9 mouse cellular contexts compared by ENCODE assay signal in genomic region chr4:86189853-86190252, GRCm38 (mm10).
DNase-seq lines count a peak whose midpoint lies in the region; ATAC-seq lines count a peak whose summit lies in the region.
"Had no signal": no experiment of that assay in that cellular context is flagged by ENCODE, and none has a peak within 500 bp of the region (broad histone marks: within the 10 kb centered on the region; RNA-seq: fewer than 3 reads in every experiment).

No protein-coding gene starts in this region.

- no peak overlapping the region for H3K4me3 ChIP-seq in hindbrain, embryonic 12.5 days
- no peak overlapping the region for H3K4me3 ChIP-seq in hindbrain, embryonic 14.5 days (replicated peaks; ENCODE audit: low read length)
- no peak overlapping the region for H3K4me3 ChIP-seq in hindbrain, embryonic 15.5 days
- H3K4me3 ChIP-seq: embryonic facial prominence, embryonic 15.5 days had no signal

- H3K9me3 ChIP-seq in hindbrain, embryonic 12.5 days (replicated peaks) = no peaks in the 10 kb centered on the region
- H3K9me3 ChIP-seq in hindbrain, embryonic 14.5 days (ENCODE audit: control insufficient read depth, low read length) = 0 out of 2 replicates have a peak, but pooled peaks cover 5% of the 10 kb centered on the region
- no peaks in the 10 kb centered on the region for H3K9me3 ChIP-seq in hindbrain, embryonic 15.5 days
- H3K9me3 ChIP-seq: embryonic facial prominence, embryonic 15.5 days had no signal

- no peaks in the 10 kb centered on the region for H3K27me3 ChIP-seq in hindbrain, embryonic 12.5 days
- no peaks in the 10 kb centered on the region for H3K27me3 ChIP-seq in hindbrain, embryonic 14.5 days (ENCODE audit: control insufficient read depth, insufficient read depth, low read length)
- no peaks in the 10 kb centered on the region for H3K27me3 ChIP-seq in hindbrain, embryonic 15.5 days
- H3K27me3 ChIP-seq: embryonic facial prominence, embryonic 15.5 days had no signal

- no peak for DNase-seq in hindbrain, embryonic 14.5 days (ENCODE audit: low spot score)
- peak; percentile 72 for DNase-seq in retina, postnatal 1 day
- DNase-seq in retina, embryonic 14.5 days (ENCODE audit: low spot score) = no peak
- DNase-seq in gastrocnemius, postnatal 14 days = no peak
- no peak for DNase-seq in adrenal gland, postnatal 4 days (ENCODE audit: low spot score in 2 of 2)
- DNase-seq: kidney, adult 2 months had no signal

- H3K9ac ChIP-seq in hindbrain, embryonic 12.5 days = no peak overlapping the region
- no peak overlapping the region for H3K9ac ChIP-seq in hindbrain, embryonic 14.5 days
- no peak overlapping the region for H3K9ac ChIP-seq in hindbrain, embryonic 15.5 days
- H3K9ac ChIP-seq: embryonic facial prominence, embryonic 15.5 days had no signal

- WGBS in hindbrain, embryonic 12.5 days = 39% methylated on average over 2 of the region's 2 CpGs
- 44% methylated on average over 2 of the region's 2 CpGs for WGBS in hindbrain, embryonic 14.5 days
- 54% methylated on average over 2 of the region's 2 CpGs for WGBS in hindbrain, embryonic 15.5 days

- ATAC-seq in hindbrain, embryonic 12.5 days (ENCODE audit: low FRiP score) = peak; percentile 63; the same call in 1 of the 2 replicates
- no peak for ATAC-seq in hindbrain, embryonic 14.5 days (ENCODE audit: low FRiP score)
- ATAC-seq in hindbrain, embryonic 15.5 days (ENCODE audit: low FRiP score, low read depth) = peak; percentile 65; the same call in 1 of the 2 replicates

- H3K36me3 ChIP-seq in hindbrain, embryonic 12.5 days = no peaks in the 10 kb centered on the region
- no peaks in the 10 kb centered on the region for H3K36me3 ChIP-seq in hindbrain, embryonic 14.5 days (replicated peaks; ENCODE audit: control insufficient read depth, insufficient read depth)
- no peaks in the 10 kb centered on the region for H3K36me3 ChIP-seq in hindbrain, embryonic 15.5 days
- H3K36me3 ChIP-seq: embryonic facial prominence, embryonic 15.5 days had no signal

- H3K4me1 ChIP-seq in hindbrain, embryonic 12.5 days = peaks cover 4% of the 10 kb centered on the region; the same call in 1 of the 2 replicates
- H3K4me1 ChIP-seq in hindbrain, embryonic 14.5 days (replicated peaks; ENCODE audit: control insufficient read depth, insufficient read depth, low read length) = no peaks in the 10 kb centered on the region
- no peaks in the 10 kb centered on the region for H3K4me1 ChIP-seq in hindbrain, embryonic 15.5 days (replicated peaks)
- H3K4me1 ChIP-seq: embryonic facial prominence, embryonic 15.5 days had no signal

- no peak overlapping the region for H3K4me2 ChIP-seq in hindbrain, embryonic 12.5 days (replicated peaks)
- H3K4me2 ChIP-seq in hindbrain, embryonic 14.5 days (replicated peaks) = no peak overlapping the region
- no peak overlapping the region for H3K4me2 ChIP-seq in hindbrain, embryonic 15.5 days
- H3K4me2 ChIP-seq: embryonic facial prominence, embryonic 15.5 days had no signal

- intact Hi-C loops in gastrocnemius, postnatal 14 days (cut with DNase I; ENCODE audit: low total_unique reads) = no loop called here

- H3K27ac ChIP-seq in hindbrain, embryonic 12.5 days = no peak overlapping the region
- H3K27ac ChIP-seq in hindbrain, embryonic 14.5 days = no peak overlapping the region
- H3K27ac ChIP-seq in hindbrain, embryonic 15.5 days (replicated peaks) = no peak overlapping the region
- H3K27ac ChIP-seq: embryonic facial prominence, embryonic 15.5 days had no signal
